Mouse (Mus musculus): ENCODE results near the gene Vwa5b1.

Vwa5b1 gene

GRCm38 (mm10) chr4:138574800-138575606 lies 60.7 kb downstream of the Vwa5b1 start:
- DNase-seq = no peak

- no peak for DNase-seq
These were observed 65.8 kb downstream of the Vwa5b1 start for GRCm38 (mm10) chr4:138569928-138570327.

GRCm38 (mm10) chr4:138568275-138568674 lies 67.4 kb downstream of the Vwa5b1 start:
- DNase-seq = no peak

DNA sequence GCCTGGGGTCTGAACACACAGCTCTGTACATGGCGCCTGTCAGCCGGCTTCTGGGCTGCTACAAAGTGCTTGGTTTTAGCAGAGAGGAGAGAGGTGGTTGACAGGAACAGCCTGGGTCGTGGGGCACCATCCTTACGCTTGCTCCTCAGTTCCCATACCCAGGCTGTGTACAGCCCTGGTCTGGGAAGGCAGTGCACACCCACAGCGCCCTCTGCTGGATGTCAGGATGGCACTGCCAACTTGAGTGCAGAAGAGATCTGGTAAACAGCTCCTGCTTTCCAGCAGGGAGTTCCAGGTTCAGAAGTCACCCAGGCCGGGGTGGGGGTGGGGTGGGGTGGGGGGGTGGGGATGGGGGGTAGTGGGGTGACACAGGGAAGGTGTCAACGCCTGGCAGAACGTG lies 73.7 kb downstream of the Vwa5b1 start:
- DNase-seq = peak; percentile 51

- no peak for DNase-seq
These were observed 80.2 kb downstream of the Vwa5b1 start for GRCm38 (mm10) chr4:138555531-138555930.

- no peak for DNase-seq
These were observed 80.8 kb downstream of the Vwa5b1 start for GRCm38 (mm10) chr4:138554934-138555333.

GRCm38 (mm10) chr4:138554302-138554701 lies 81.4 kb downstream of the Vwa5b1 start:
- no peak for DNase-seq

DNA sequence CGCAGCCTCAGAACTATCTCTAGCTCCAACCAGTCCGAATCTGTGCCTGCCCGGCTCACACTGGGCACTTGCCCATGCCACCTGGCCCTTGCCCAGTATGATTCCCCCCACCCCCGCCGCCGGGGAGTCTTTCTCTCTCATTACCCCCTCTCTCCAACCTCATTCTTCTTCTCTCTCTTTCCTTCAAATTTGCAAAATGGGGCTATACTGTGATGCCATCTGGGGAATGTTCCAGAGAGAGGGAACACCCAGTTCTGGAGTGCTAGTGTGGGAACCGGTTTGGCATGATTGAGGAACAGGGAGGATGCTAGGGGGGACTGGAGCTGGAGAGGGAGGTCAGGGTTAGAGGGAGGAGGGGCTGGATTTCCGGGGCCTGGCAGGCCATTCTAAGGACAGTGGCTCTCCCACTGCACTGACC lies 82.2 kb downstream of the Vwa5b1 start:
- DNase-seq = no peak

GRCm38 (mm10) chr4:138553116-138553515 lies 82.6 kb downstream of the Vwa5b1 start:
- no peak for DNase-seq

DNA sequence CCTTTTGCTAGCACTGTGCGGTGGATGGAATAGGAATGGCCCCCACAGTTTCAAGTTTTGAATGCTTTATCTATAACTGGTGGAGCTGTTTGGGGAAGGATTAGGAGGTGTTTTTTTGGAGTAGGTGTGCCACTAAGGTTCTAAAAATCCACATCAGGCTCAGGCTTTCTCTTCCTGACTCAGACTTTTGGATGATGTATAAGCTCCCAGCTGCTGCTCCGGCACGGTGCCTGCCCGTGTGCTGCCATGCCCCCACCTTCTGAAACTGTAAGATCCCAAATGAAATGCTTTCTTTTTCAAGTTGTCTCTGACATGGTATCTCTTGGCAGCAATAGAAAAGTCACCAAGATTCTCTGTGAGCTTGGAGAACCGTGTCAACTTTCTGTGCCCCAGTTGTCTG lies 84.1 kb downstream of the Vwa5b1 start:
- no peak for DNase-seq

- DNase-seq = no peak
These were observed 85.1 kb downstream of the Vwa5b1 start for GRCm38 (mm10) chr4:138550557-138550956.

DNA sequence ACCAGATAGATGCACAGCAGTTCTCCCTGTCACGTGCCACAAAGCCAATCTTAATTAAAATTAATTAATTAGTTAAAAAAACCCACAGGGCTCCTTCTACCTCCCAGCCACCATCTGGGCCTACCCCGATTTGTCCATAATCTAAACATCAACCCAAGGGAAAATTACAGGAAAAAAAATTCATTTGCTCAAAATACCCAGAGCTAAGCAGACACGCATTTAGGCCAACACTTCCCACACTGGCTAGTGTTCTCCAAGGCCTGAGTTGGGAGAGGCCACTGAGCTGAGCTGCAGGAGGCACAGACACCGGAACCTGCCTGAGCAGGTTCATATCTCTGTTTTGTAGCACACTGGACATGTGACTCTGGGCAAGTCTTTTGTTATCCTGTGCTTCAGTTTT lies 86.7 kb downstream of the Vwa5b1 start:
- DNase-seq = no peak

GRCm38 (mm10) chr4:138548124-138548561 lies 87.5 kb downstream of the Vwa5b1 start:
- no peak for DNase-seq

DNA sequence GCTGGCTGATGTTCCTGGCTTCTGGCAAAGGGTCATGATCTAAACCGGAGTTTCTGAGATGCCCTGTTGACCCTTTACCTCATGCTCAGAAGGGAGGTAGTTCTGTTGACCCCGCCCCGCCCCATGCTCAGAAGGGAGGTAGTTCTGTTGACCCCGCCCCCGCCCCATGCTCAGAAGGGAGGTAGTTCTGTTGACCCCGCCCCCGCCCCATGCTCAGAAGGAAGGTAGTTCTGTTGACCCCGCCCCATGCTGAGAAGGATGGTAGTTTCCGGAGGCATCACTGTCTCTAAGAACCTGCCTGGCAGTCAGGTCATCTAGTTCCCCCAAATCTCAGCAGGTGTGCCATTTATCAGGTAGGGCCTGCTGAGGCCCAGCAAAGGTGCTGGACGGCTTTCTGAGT lies 88.1 kb downstream of the Vwa5b1 start:
- no peak for DNase-seq

- DNase-seq = peak; percentile 16
These were observed 88.6 kb downstream of the Vwa5b1 start for GRCm38 (mm10) chr4:138547041-138547440.

- no peak for DNase-seq
These were observed 89.4 kb downstream of the Vwa5b1 start for GRCm38 (mm10) chr4:138546241-138546640.

GRCm38 (mm10) chr4:138543177-138543576 lies 92.5 kb downstream of the Vwa5b1 start:
- no peak for DNase-seq

DNA sequence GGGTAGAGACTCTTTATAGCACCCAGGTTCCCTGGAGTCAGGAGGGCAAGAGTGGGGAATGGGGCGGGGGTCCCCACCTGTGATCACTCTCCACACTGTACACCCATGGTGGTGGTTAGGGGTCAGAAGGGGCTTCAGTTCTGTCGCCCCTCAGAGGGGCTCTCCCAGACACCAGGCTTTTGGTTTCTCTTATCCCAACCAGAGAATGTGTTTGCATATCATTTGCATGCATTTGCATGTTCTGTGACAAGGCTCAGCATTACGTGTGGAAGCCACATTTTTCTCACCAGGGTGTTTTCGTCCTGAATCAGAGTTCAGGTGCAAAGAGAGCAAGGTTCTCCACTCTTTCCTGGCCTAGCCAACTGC lies 97.6 kb downstream of the Vwa5b1 start:
- DNase-seq = no peak

DNA sequence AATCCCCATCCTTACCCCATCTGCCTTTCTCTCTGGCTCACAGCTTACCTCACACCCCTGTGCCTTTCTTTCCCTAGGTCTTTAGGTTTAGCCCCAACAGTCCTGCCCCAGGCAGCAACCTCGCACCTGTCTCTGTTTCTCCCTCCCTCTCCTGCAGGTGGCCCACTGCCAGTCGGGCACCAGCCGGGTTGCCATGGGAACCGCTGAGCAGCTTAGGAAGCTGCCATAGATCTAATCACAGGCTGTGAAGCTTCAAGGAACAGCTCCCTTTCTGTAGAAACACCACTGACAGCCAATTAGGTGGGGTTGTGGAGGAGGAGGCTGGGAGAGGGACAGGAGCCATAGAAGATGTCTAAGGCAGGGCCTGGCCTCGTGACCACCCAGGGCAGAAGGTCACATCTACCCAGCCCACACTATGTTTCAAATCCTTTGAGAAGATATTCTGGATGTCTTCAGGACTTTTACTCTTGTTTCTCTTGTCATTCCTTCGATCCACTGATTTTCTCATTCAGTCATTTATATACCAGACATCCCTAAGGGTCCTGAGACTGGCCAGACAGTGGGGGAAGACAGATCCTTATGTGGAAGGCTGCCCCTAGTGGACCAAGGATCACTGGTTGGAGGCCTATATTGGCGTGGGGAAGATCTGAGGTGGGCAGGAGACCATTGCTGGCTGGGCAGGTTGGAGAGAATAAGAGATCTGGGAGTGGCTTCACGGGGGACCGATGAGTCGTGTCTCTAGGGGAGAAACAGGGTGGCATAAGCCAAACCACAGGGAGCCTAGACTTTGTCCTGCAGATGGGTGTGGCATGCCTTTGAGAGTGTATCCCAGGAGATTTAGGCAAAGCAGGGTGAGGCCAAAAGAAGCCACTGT lies 98.2 kb downstream of the Vwa5b1 start:
- DNase-seq = peak; percentile 22

- no peak for DNase-seq
These were observed 100.1 kb downstream of the Vwa5b1 start for GRCm38 (mm10) chr4:138535610-138536009.

- DNase-seq = no peak
These were observed 101.8 kb downstream of the Vwa5b1 start for GRCm38 (mm10) chr4:138533877-138534276.

- no peak for DNase-seq
These were observed 103.9 kb downstream of the Vwa5b1 start for GRCm38 (mm10) chr4:138531761-138532160.

GRCm38 (mm10) chr4:138530011-138530410 lies 105.7 kb downstream of the Vwa5b1 start:
- no peak for DNase-seq

DNA sequence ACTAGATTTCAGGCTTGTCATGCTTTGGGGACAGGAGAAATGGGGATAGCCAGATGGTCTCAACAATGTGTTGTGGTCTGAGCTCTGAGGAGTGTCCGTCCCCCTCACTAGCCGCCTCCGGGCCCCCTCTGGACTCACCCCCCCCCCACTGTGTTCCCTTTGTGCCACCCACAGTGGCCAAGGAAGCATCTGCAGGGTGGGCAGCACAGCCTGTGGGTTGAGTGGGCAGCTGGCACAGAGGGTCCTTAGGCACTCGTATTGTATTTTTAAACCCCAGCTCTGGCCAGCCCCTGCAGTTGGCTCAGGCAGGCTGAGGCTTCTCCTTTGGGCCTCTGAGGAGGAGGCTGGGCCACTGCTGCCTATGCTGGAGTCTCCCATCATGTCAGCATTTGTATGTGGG lies 110.0 kb downstream of the Vwa5b1 start:
- no peak for DNase-seq

Data from thymus, postnatal 25 days (tissue).